Mouse (Mus musculus) heart, postnatal 0 days (tissue): ENCODE data around the gene Cacna2d2.

ENCODE experiments used
- CTCF ChIP-seq: IDR thresholded peaks from 2 replicates; pipeline ENCODE4 v1.5.1; 2016; ENCODE audit warnings: antibody characterized with exemption, control low read depth, low read depth
- EP300 ChIP-seq: IDR thresholded peaks from 2 replicates; pipeline ENCODE4 v1.6.1; 2016; ENCODE audit warnings: antibody characterized with exemption, low read depth

GRCm38 (mm10) chr9:107400666-107401285 lies 1.4 kb downstream of the Cacna2d2 start:
- TF ChIP-seq CTCF (no peak), EP300 (no peak)
